Mouse (Mus musculus): Measurements from ENCODE around the gene Donson. TPM values are rescaled to one million over a fixed set of nuclear protein-coding genes. Genes with fewer than 3 reads are reported as not detected.

The Donson gene
- total and polyA plus RNA-seq, 2 experiments = 2.3 to 2.9 TPM

DNA sequence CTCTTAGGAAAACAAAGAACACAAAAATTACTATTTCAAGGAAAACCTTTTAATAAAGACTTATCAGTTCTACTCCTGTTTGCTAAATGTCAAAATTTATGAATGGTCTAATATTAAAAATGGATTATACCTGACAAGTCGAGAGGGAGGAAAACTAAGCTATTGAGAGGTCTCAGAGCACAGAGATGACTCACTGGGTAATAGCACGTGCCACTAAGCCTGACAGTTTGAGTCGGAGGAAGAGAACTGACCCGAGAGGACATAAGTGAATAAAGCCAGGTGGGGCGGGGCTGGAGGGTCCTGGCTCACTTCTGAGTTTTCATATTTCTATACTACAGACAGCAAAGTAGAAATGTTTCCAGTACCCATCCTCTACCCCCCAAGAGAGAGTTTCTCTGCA lies 2.2 kb downstream of the Donson start:
- Histone ChIP-seq H3K9ac (ENCODE audit: low read depth, low read length) (no peak overlapping the region), H3K36me3 (ENCODE audit: control insufficient read depth, insufficient read depth, low read length) (peaks cover 11% of the 10 kb centered on the region), H3K79me2 (ENCODE audit: control insufficient read depth, insufficient read depth, low read length) (peaks cover 3% of the 10 kb centered on the region; the same call in 1 of the 2 replicates), H3K27ac (replicated peaks; ENCODE audit: insufficient read depth, low read depth, low read length) (no peak overlapping the region), H3K4me1 (ENCODE audit: control insufficient read depth, insufficient read depth, low read length) (peaks cover 4% of the 10 kb centered on the region; the same call in 1 of the 2 replicates), H3K27me3 (ENCODE audit: control insufficient read depth, insufficient read depth, low read length) (no peaks in the 10 kb centered on the region), H3K4me3 (ENCODE audit: insufficient read depth, low read depth, low read length) (no peak overlapping the region)
- 92% methylated on average over 5 of the region's 5 CpGs for WGBS
- TF ChIP-seq CTCF (IDR thresholded peaks at IDR 0.05; ENCODE audit: low read depth, low read length) = no peak
- no peak for TF ChIP-seq POLR2A (IDR thresholded peaks at IDR 0.05; ENCODE audit: extremely low read depth, insufficient read depth, low read length)
- no peak for DNase-seq (ENCODE audit: extremely low read depth, low read depth, low spot score)

DNA sequence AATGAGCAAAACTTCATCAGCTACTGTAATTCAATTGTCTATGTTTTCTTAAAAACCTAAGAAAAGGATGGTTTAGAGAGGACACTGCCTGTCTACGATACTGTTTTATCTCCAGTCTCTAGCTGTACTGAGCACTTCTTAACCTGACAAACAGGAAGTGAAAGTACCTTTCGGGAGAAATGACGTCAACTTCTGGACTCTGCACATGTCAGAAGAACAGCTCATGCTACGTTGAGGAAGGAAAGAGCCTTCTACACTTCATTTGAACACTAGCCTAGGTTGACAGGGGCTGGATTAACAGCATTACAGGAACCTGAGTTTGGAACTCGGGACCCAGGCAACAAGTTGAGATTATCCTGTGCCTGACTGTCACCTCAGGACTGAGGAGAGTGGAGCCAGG lies 3.0 kb downstream of the Donson start:
- H3K79me2 ChIP-seq (ENCODE audit: control insufficient read depth, insufficient read depth, low read length) = peaks cover 3% of the 10 kb centered on the region; the same call in 1 of the 2 replicates
- 66% methylated on average over 5 of the region's 5 CpGs for WGBS
- H3K4me3 ChIP-seq (ENCODE audit: insufficient read depth, low read depth, low read length) = no peak overlapping the region
- H3K36me3 ChIP-seq (ENCODE audit: control insufficient read depth, insufficient read depth, low read length) = peaks cover 11% of the 10 kb centered on the region
- H3K27ac ChIP-seq (replicated peaks; ENCODE audit: insufficient read depth, low read depth, low read length) = no peak overlapping the region
- no peak overlapping the region for H3K9ac ChIP-seq (ENCODE audit: low read depth, low read length)
- peaks cover 4% of the 10 kb centered on the region; the same call in 1 of the 2 replicates for H3K4me1 ChIP-seq (ENCODE audit: control insufficient read depth, insufficient read depth, low read length)
- TF ChIP-seq POLR2A (IDR thresholded peaks at IDR 0.05; ENCODE audit: extremely low read depth, insufficient read depth, low read length) (no peak), CTCF (IDR thresholded peaks at IDR 0.05; ENCODE audit: low read depth, low read length) (no peak)
- DNase-seq (ENCODE audit: extremely low read depth, low read depth, low spot score) = peak; percentile 58
- H3K27me3 ChIP-seq (ENCODE audit: control insufficient read depth, insufficient read depth, low read length) = no peaks in the 10 kb centered on the region

GRCm38 (mm10) chr16:91680656-91681055 lies 7.9 kb downstream of the Donson start:
- 81% methylated on average over 5 of the region's 5 CpGs for WGBS
- Histone ChIP-seq H3K27me3 (ENCODE audit: control insufficient read depth, insufficient read depth, low read length) (no peaks in the 10 kb centered on the region), H3K4me3 (ENCODE audit: insufficient read depth, low read depth, low read length) (no peak overlapping the region), H3K79me2 (ENCODE audit: control insufficient read depth, insufficient read depth, low read length) (no peaks in the 10 kb centered on the region), H3K4me1 (ENCODE audit: control insufficient read depth, insufficient read depth, low read length) (peaks cover 3% of the 10 kb centered on the region; the same call in 1 of the 2 replicates), H3K9ac (ENCODE audit: low read depth, low read length) (no peak overlapping the region), H3K36me3 (ENCODE audit: control insufficient read depth, insufficient read depth, low read length) (peaks cover 41% of the 10 kb centered on the region), H3K27ac (replicated peaks; ENCODE audit: insufficient read depth, low read depth, low read length) (no peak overlapping the region)
- DNase-seq (ENCODE audit: extremely low read depth, low read depth, low spot score) = no peak
- TF ChIP-seq POLR2A (IDR thresholded peaks at IDR 0.05; ENCODE audit: extremely low read depth, insufficient read depth, low read length) = no peak
- no peak for TF ChIP-seq CTCF (IDR thresholded peaks at IDR 0.05; ENCODE audit: low read depth, low read length)

GRCm38 (mm10) chr16:91678147-91678911 lies 10.2 kb downstream of the Donson start:
- peaks cover 8% of the 10 kb centered on the region; the same call in 1 of the 2 replicates for H3K4me1 ChIP-seq (ENCODE audit: control insufficient read depth, insufficient read depth, low read length)
- peaks cover 52% of the 10 kb centered on the region for H3K36me3 ChIP-seq (ENCODE audit: control insufficient read depth, insufficient read depth, low read length)
- H3K4me3 ChIP-seq (ENCODE audit: insufficient read depth, low read depth, low read length) = no peak overlapping the region
- TF ChIP-seq CTCF (IDR thresholded peaks at IDR 0.05; ENCODE audit: low read depth, low read length) (no peak), POLR2A (IDR thresholded peaks at IDR 0.05; ENCODE audit: extremely low read depth, insufficient read depth, low read length) (no peak)
- H3K9ac ChIP-seq (ENCODE audit: low read depth, low read length) = no peak overlapping the region
- peak overlapping the region; percentile 51 for H3K27ac ChIP-seq (replicated peaks; ENCODE audit: insufficient read depth, low read depth, low read length)
- WGBS = 27% methylated on average over 5 of the region's 5 CpGs
- H3K27me3 ChIP-seq (ENCODE audit: control insufficient read depth, insufficient read depth, low read length) = no peaks in the 10 kb centered on the region
- no peaks in the 10 kb centered on the region; the same call in 1 of the 2 replicates for H3K79me2 ChIP-seq (ENCODE audit: control insufficient read depth, insufficient read depth, low read length)
- peak; percentile 97 for DNase-seq (ENCODE audit: extremely low read depth, low read depth, low spot score)

DNA sequence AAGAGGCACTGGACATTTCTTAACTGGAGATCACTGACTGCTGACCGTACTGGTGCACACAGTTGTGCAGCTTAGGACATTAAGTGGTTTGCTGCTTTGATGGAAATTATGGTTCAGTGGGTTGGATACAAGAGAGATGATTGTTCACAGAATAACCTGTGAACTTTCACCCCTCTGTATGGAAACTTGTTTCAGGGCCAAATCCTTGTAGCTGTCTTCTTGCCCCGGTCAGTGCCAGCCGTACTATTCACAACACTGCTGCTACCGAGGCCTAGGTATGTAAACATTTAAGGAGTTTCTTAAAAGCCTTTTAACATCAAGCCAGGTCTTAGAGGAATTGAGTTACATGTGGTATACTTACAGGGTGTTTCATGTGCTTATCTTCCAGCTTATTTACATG lies 14.1 kb downstream of the Donson start:
- Histone ChIP-seq H3K9ac (ENCODE audit: low read depth, low read length) (no peak overlapping the region), H3K36me3 (ENCODE audit: control insufficient read depth, insufficient read depth, low read length) (peaks cover 69% of the 10 kb centered on the region), H3K4me3 (ENCODE audit: insufficient read depth, low read depth, low read length) (no peak overlapping the region), H3K27ac (replicated peaks; ENCODE audit: insufficient read depth, low read depth, low read length) (no peak overlapping the region), H3K27me3 (ENCODE audit: control insufficient read depth, insufficient read depth, low read length) (no peaks in the 10 kb centered on the region), H3K4me1 (ENCODE audit: control insufficient read depth, insufficient read depth, low read length) (peaks cover 8% of the 10 kb centered on the region; the same call in 1 of the 2 replicates), H3K79me2 (ENCODE audit: control insufficient read depth, insufficient read depth, low read length) (no peaks in the 10 kb centered on the region; the same call in 1 of the 2 replicates)
- DNase-seq (ENCODE audit: extremely low read depth, low read depth, low spot score) = peak; percentile 76
- 29% methylated on average over 4 of the region's 4 CpGs for WGBS
- TF ChIP-seq POLR2A (IDR thresholded peaks at IDR 0.05; ENCODE audit: extremely low read depth, insufficient read depth, low read length) = no peak
- no peak for TF ChIP-seq CTCF (IDR thresholded peaks at IDR 0.05; ENCODE audit: low read depth, low read length)

DNA sequence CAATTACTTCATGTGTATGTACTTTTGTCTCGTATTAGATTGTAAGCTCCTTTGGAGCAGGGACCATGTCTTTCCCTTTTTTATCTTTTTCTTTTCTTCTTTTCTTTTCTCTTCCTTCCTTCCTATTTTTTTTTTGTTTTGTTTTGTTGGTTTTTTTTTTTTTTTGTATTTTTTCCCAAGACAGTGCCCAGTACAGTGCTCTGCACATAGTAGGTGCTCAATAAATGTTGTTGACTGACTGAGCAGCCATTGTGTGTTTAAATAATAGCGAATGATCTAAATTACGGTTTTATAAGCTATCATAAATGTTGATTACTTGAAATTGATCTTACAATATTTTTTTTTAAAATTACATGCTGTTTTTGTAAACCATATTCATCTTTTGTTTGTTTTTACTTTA lies 24.8 kb downstream of the Donson start:
- Histone ChIP-seq H3K27ac (replicated peaks; ENCODE audit: insufficient read depth, low read depth, low read length) (no peak overlapping the region), H3K27me3 (ENCODE audit: control insufficient read depth, insufficient read depth, low read length) (no peaks in the 10 kb centered on the region), H3K4me1 (ENCODE audit: control insufficient read depth, insufficient read depth, low read length) (no peaks in the 10 kb centered on the region; the same call in 1 of the 2 replicates), H3K9ac (ENCODE audit: low read depth, low read length) (no peak overlapping the region), H3K79me2 (ENCODE audit: control insufficient read depth, insufficient read depth, low read length) (peaks cover 18% of the 10 kb centered on the region; the same call in 1 of the 2 replicates), H3K36me3 (ENCODE audit: control insufficient read depth, insufficient read depth, low read length) (peaks cover 77% of the 10 kb centered on the region), H3K4me3 (ENCODE audit: insufficient read depth, low read depth, low read length) (no peak overlapping the region)
- TF ChIP-seq POLR2A (IDR thresholded peaks at IDR 0.05; ENCODE audit: extremely low read depth, insufficient read depth, low read length) = no peak
- no peak for TF ChIP-seq CTCF (IDR thresholded peaks at IDR 0.05; ENCODE audit: low read depth, low read length)
- no peak for DNase-seq (ENCODE audit: extremely low read depth, low read depth, low spot score)
- WGBS = 88% methylated on average over 3 of the region's 3 CpGs
